Mouse (Mus musculus) midbrain, embryonic 10.5 days (tissue): ENCODE results near the gene Cep131. TPM values are rescaled to one million over a fixed set of nuclear protein-coding genes. Genes with fewer than 3 reads are reported as not detected.

ENCODE experiments used
- DNase-seq: peaks from one replicate; pipeline ENCODE4 v3.0.0-alpha.2; 2017; ENCODE audit warnings: low spot score
- H3K27ac ChIP-seq: fragments of 300-500 bp; sonication (generic); replicated peaks from 2 replicates; pipeline ENCODE4 v1.5.1; 2016; ENCODE audit warnings: mild to moderate bottlenecking
- H3K27me3 ChIP-seq: fragments of 300-500 bp; sonication (generic); 2 replicates; pipeline ENCODE4 v1.6.1; 2016; ENCODE audit warnings: low read depth, mild to moderate bottlenecking; ENCODE audit not compliant: poor library complexity, severe bottlenecking
- H3K36me3 ChIP-seq: fragments of 300-500 bp; sonication (generic); 2 replicates; pipeline ENCODE4 v1.6.1; 2016; ENCODE audit warnings: mild to moderate bottlenecking, moderate library complexity
- H3K4me1 ChIP-seq: fragments of 300-500 bp; sonication (generic); 2 replicates; pipeline ENCODE4 v1.6.1; 2016
- H3K4me3 ChIP-seq: fragments of 300-500 bp; sonication (generic); 2 replicates; pipeline ENCODE4 v1.5.1; 2016; ENCODE audit warnings: mild to moderate bottlenecking, moderate library complexity
- H3K9me3 ChIP-seq: fragments of 300-500 bp; sonication (generic); replicated peaks from 2 replicates; pipeline ENCODE4 v1.6.1; 2016; ENCODE audit warnings: mild to moderate bottlenecking
- WGBS: fragments of 180-500 bp; shearing (Covaris S2); methylation state at CpG from one replicate; pipeline ENCODE4 v1.1.7; 2016; 5-methylcytosine and 5-hydroxymethylcytosine counted together
- microRNA counts: library from miRNA; unstranded; fragments of <30 nt; microRNA quantifications from one replicate; lab custom pipeline; 2017
- microRNA-seq: library from miRNA; unstranded; fragments of <30 nt; microRNA quantifications from one replicate; pipeline ENCODE4, GENCODE M21; 2017
- polyA plus RNA-seq: library from polyadenylated mRNA; unstranded; fragments of >200 nt; fragmentation: Nextera tagmentation; extraction: Ambion mirVana; gene quantifications from 2 replicates; pipeline ENCODE4 v1.2.1, GENCODE M21; 2016

The Cep131 gene
- polyA plus RNA-seq, 1 experiment from 2014 or later = 38.1 TPM

- DNase-seq = no peak
- Histone ChIP-seq H3K4me3 (no peak overlapping the region), H3K27ac (no peak overlapping the region), H3K27me3 (0 out of 2 replicates have a peak, but pooled peaks cover 1% of the 10 kb centered on the region), H3K9me3 (no peaks in the 10 kb centered on the region), H3K4me1 (peaks cover 54% of the 10 kb centered on the region), H3K36me3 (no peaks in the 10 kb centered on the region)
- WGBS = 85% methylated on average over 3 of the region's 3 CpGs
Measured at GRCm38 (mm10) chr11:120026941-120027340, 59.7 kb downstream of the Cep131 start.

GRCm38 (mm10) chr11:120022841-120023240, 63.8 kb downstream of the Cep131 start:
- H3K27me3 ChIP-seq = peaks cover 22% of the 10 kb centered on the region; the same call in 1 of the 2 replicates
- H3K36me3 ChIP-seq = no peaks in the 10 kb centered on the region
- H3K27ac ChIP-seq = peak overlapping the region; percentile 53
- H3K4me3 ChIP-seq = no peak overlapping the region
- no peaks in the 10 kb centered on the region for H3K9me3 ChIP-seq
- peaks cover 65% of the 10 kb centered on the region for H3K4me1 ChIP-seq
- WGBS = 66% methylated on average over 12 of the region's 12 CpGs
- no peak for DNase-seq

GRCm38 (mm10) chr11:120022216-120022615, 64.4 kb downstream of the Cep131 start:
- no peak for DNase-seq
- Histone ChIP-seq H3K4me3 (no peak overlapping the region), H3K36me3 (no peaks in the 10 kb centered on the region), H3K27ac (peak overlapping the region; percentile 53), H3K9me3 (no peaks in the 10 kb centered on the region), H3K4me1 (peaks cover 69% of the 10 kb centered on the region), H3K27me3 (peaks cover 22% of the 10 kb centered on the region; the same call in 1 of the 2 replicates)
- WGBS = 63% methylated on average over 8 of the region's 8 CpGs

GRCm38 (mm10) chr11:120021367-120021766, 65.3 kb downstream of the Cep131 start:
- DNase-seq = no peak
- 0 out of 2 replicates have a peak overlapping the region, but pooled peaks have one; percentile 5 for H3K4me3 ChIP-seq

GRCm38 (mm10) chr11:120019542-120020440, 66.8 kb downstream of the Cep131 start:
- Histone ChIP-seq H3K4me1 (peaks cover 70% of the 10 kb centered on the region), H3K9me3 (no peaks in the 10 kb centered on the region), H3K4me3 (no peak overlapping the region), H3K36me3 (no peaks in the 10 kb centered on the region), H3K27me3 (peaks cover 36% of the 10 kb centered on the region), H3K27ac (peak overlapping the region; percentile 74)
- WGBS = 60% methylated on average over 23 of the region's 23 CpGs
- DNase-seq = peak; percentile 55

More at GRCm38 (mm10) chr11:120021367-120021766, 65.3 kb downstream of the Cep131 start:
- H3K4me1 ChIP-seq = peaks cover 70% of the 10 kb centered on the region
- peaks cover 22% of the 10 kb centered on the region; the same call in 1 of the 2 replicates for H3K27me3 ChIP-seq
- peak overlapping the region; percentile 74 for H3K27ac ChIP-seq
- WGBS = 93% methylated on average over 16 of the region's 16 CpGs
- H3K9me3 ChIP-seq = no peaks in the 10 kb centered on the region
- H3K36me3 ChIP-seq = no peaks in the 10 kb centered on the region

GRCm38 (mm10) chr11:120017011-120017410, 69.6 kb downstream of the Cep131 start:
- no peak for DNase-seq
- H3K4me3 ChIP-seq = no peak overlapping the region
- peaks cover 67% of the 10 kb centered on the region for H3K4me1 ChIP-seq
- H3K9me3 ChIP-seq = no peaks in the 10 kb centered on the region
- 87% methylated on average over 8 of the region's 8 CpGs for WGBS
- peaks cover 57% of the 10 kb centered on the region for H3K27me3 ChIP-seq
- no peaks in the 10 kb centered on the region for H3K36me3 ChIP-seq
- H3K27ac ChIP-seq = no peak overlapping the region; the same call in 1 of the 2 replicates

GRCm38 (mm10) chr11:120014758-120015157, 71.9 kb downstream of the Cep131 start:
- DNase-seq = no peak
- 0 out of 2 replicates have a peak, but pooled peaks cover 3% of the 10 kb centered on the region for H3K36me3 ChIP-seq
- WGBS = 85% methylated on average over 4 of the region's 4 CpGs
- peaks cover 52% of the 10 kb centered on the region for H3K4me1 ChIP-seq
- no peaks in the 10 kb centered on the region for H3K9me3 ChIP-seq
- no peak overlapping the region for H3K27ac ChIP-seq
- no peak overlapping the region for H3K4me3 ChIP-seq
- peaks cover 67% of the 10 kb centered on the region for H3K27me3 ChIP-seq

MicroRNA genes within 50 kb of the gene (microRNA counts, 519-probe panel; counts per million panel counts)
- microRNA mmu-miR-338-3p (lab: Ali Mortazavi, UCI) (not detected), microRNA mmu-miR-338-5p (lab: Ali Mortazavi, UCI) (not detected)

Small RNA genes lying within 50 kb of the gene (microRNA-seq; reads per million reads assigned to microRNA genes)
- gene Gm25948 (not detected), gene Mir3065 (not detected), gene Mir338 (not detected)

Other genes starting within 250 kb of the Cep131 start
- gene Chmp6, start 173.4 kb downstream of the Cep131 start, polyA plus RNA-seq = 116 and 118 TPM in 2 replicates
- gene Baiap2, start 144.1 kb downstream of the Cep131 start, polyA plus RNA-seq = 9.4 and 11.3 TPM in 2 replicates
- gene Aatk, start 39.7 kb downstream of the Cep131 start, polyA plus RNA-seq = 1.2 and 1.9 TPM in 2 replicates
- 20.0 and 21.2 TPM in 2 replicates for gene Tepsin, start 11.9 kb upstream of the Cep131 start, polyA plus RNA-seq
- gene Ndufaf8, start 12.1 kb upstream of the Cep131 start, polyA plus RNA-seq = 89.7 and 91.0 TPM in 2 replicates
- 87.1 and 97.9 TPM in 2 replicates for gene Slc38a10, start 64.5 kb upstream of the Cep131 start, polyA plus RNA-seq
- gene Bahcc1, start 146.1 kb upstream of the Cep131 start, polyA plus RNA-seq = 14.3 and 16.6 TPM in 2 replicates